Mouse (Mus musculus) heart, adult 2 months (tissue): ENCODE results near the gene Pappa.

Experiments used
- CTCF ChIP-seq: fragments of 200-600 bp; IDR thresholded peaks from 2 replicates; pipeline ENCODE4 v1.8.1; 2022; ENCODE audit warnings: antibody characterized with exemption, mild to moderate bottlenecking, moderate library complexity
- EP300 ChIP-seq: fragments of 200-500 bp; IDR thresholded peaks from 2 replicates; pipeline ENCODE4 v1.6.1; 2011; ENCODE audit warnings: low read depth, low read length, control low read depth; ENCODE audit not compliant: insufficient read depth
- POLR2A ChIP-seq: fragments of 200-500 bp; IDR thresholded peaks from 2 replicates; pipeline ENCODE4 v1.6.1; 2011; ENCODE audit warnings: mild to moderate bottlenecking, low read depth, low read length, control low read depth; ENCODE audit not compliant: insufficient read depth

DNA sequence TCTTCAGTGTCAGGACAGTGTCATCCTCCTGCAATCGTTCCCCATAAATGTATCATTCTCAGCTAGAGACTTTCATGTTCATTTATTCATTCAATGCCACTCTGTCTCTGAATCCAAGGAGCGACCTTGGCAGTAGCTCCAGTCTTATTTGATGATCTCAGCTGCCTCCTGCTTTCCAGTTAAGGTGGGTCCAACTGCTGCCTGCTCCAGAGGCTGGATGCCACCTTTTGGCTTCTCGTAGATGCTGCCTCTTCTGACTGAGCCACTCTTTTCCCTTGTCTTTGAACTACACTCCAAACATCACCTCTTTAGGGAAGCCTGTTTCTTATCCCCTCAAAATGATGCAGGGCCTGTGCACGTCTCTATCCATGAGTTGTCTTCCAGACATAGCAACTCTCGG, 278.3 kb downstream of the Pappa start:
- TF ChIP-seq POLR2A: no peak
- no peak for TF ChIP-seq CTCF
- no peak for TF ChIP-seq EP300
